Mouse (Mus musculus) left cerebral cortex, postnatal 4 days (tissue): Measurements from ENCODE around the gene Ppp1cc. TPM values are rescaled to one million over a fixed set of nuclear protein-coding genes. Genes with fewer than 3 reads are reported as not detected.
"Not testable (repeated sequence)": the region's sequence is repeated elsewhere in the genome, so short reads cannot be mapped to it uniquely, and the experiment has no call there.

ENCODE experiments used
- DNase-seq: peaks from one replicate; pipeline ENCODE4 v3.0.0-alpha.2; 2022
- intact Hi-C: fragments of 180-260 bp; cut with DNase I; formaldehyde crosslinking; loops from one replicate; pipeline ENCODE4 v1.15.1; 2025
- total RNA-seq, 2 experiments: library from RNA; stranded (reverse); gene quantifications; 2 replicates each; pipeline ENCODE4 v1.2.3; 2021

The Ppp1cc gene
- total RNA-seq, 2 experiments from 2014 or later, result 212 to 227 TPM

DNA sequence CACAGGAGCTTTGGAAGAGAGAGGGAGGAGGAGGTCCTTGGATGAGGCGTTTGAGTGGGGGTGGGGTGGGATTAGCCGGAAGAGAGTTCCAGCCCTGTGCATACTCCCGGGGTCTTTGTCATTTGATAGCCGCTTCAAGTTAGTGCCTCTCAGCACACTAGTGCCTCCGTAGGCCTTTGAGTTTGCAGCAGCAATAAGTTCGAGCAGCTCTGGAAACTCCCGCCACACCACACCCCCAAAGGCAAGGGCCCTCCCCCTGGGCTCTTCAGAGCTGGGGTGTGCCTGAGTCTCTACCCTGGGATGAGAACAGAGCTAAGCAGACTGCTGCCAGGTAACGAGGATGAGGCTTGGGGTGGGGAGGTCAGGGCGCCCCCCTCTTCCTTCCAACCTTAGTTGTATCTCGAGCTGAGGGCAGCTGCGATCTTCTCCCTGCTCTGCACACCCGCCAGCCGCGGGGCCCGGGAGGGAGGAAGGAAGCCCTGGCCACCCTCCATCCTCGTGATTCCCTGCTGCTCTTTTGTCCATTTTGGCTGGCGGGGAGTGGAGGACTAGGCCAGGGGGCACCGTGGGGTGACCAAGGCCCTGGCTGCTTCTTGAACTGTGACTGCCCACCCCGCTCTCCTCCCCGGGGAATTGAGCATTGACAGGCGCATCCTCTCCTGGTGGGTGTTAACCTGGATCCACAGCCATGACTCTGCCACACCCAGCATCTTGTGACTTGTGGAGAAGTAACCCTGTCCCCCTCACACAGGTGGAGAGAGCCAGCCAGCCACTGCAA, 51.7 kb downstream of the Ppp1cc start:
- intact Hi-C loops, result no loop called here
- DNase-seq, result peak; percentile 12

DNA sequence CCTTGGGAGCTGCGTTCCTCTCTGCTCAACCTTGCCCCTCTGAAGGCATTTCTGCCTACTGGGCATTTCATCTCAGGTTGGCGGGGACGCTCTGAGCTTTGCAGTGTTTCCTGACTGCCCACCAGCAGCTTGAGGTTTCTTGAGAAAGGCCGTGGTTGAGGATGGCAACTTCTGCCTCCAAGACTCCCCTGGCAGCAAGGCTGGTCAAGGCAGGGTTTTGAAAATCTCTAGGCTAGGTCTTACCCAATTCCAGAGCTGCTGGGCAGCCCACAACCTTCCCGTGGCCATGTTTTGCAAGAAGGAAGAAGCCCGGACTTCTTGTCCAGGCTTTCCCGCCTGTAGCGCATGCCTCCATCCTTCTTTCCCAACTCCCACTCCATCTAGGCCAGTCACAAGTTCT, 52.8 kb downstream of the Ppp1cc start:
- intact Hi-C loops, result no loop called here
- no peak for DNase-seq

DNA sequence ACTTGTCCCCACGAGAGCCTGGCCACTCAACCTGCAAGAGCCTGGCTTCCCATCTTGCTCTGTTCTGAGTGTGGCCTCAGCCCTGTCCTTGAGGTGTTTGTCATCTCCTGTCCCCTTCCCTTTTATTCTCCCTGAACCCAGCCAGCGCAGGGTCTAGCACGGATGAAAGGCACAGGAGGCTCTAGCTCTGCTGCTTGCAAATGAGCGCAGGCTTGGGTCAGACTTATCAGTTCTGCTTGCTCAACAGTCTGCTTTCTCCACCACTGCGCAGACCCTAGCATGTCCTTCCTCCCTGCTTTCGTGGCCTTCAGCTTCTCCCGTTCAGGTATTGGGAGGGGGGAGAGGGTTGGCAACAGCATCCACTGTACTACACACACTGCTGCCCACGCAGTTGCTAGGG, 54.0 kb downstream of the Ppp1cc start:
- intact Hi-C loops, result no loop called here
- DNase-seq, result no peak

DNA sequence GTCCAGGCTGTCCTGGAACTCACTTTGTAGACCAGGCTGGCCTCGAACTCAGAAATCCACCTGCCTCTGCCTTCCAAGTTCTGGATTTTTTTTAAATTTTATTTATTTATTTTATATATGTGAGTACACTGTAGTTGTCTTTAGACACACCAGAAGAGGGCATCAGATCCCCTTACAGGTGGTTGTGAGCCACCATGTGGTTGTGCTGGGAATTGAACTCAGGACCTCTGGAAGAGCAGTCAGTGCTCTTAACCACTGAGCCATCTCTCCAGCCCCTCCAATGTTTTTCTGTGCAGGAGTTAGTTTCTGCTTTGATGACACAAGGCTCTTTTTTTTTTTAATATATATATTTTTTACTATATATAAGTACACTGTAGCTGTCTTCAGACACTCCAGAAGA, 54.7 kb downstream of the Ppp1cc start:
- DNase-seq, intact Hi-C loops: not testable (repeated sequence)

DNA sequence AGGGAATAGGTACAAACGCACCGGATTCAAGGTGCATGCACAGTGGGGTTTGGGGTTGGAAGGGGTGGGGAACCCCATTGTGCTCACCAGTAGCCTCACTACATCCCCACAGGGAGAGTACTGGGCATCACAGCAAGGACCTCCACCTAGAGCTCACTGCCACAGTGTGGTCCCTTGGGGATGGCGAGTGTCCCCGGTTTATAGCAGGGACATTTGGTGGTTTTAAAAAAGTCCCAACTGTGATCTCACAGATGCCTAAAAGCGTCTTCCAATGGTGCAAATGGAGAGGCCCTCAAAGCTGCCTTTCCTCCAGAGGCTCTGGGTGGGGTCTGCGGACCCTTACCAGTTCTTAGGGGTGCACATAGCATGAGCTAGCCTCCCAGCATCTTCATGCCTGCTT, 55.8 kb downstream of the Ppp1cc start:
- no peak for DNase-seq
- intact Hi-C loops, result no loop called here

DNA sequence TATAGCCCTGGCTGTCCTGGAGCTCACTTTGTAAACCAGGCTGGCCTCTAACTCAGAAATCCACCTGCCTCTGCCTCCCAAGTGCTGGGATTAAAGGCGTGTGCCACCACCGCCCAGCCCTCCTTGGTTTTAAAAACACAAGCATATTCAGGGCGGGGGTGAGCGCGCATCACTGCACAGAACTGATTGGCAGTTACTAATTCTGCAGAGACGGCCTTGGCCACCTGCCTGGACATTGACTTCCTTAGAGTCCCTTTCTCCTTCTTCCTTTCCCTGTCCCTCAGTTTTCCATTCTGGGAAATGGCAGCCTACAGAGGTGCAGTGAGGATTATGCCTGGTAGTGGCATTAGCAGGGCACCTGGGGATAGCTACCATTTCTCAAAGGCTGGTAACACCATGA, 59.6 kb downstream of the Ppp1cc start:
- intact Hi-C loops, result no loop called here
- DNase-seq, result no peak

DNA sequence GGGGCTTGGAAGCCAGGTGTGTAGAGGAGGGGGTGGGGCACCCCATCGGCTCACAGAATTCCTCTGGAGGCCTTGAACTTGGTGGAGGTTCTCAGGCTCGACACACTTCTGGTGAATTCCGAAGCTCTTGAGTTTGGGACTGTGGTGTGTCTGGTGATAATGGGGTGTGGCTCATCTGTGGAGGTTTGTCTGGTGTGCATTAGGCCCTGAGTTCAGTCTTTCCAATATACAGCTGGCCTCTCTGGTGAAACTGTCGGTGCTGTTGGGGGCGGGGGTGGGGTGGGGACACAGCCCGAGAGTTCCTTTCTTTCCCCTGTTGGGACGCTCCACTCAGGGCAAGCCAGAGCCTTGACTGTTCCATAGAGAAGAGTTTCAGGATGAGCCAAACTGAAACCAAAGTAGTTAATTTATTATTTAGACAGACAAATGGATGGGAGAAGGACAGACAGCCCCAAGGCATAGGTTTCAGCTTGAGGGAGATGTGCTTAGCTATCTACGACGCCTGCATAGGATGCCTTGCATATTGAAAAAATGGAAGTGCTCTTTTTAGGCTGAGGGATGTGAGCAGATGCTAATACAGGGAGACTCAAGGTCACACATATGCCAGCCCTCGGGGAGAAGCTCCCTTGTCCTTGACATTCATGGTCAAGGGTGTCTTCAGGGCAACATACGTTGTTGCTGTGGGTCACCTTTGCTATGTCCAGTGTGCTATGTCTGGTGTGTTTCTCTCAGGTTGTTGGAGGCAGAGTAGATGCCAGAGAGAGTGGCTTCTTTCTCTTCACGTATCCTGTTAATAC, 60.2 kb downstream of the Ppp1cc start:
- no peak for DNase-seq
- intact Hi-C loops, result no loop called here

DNA sequence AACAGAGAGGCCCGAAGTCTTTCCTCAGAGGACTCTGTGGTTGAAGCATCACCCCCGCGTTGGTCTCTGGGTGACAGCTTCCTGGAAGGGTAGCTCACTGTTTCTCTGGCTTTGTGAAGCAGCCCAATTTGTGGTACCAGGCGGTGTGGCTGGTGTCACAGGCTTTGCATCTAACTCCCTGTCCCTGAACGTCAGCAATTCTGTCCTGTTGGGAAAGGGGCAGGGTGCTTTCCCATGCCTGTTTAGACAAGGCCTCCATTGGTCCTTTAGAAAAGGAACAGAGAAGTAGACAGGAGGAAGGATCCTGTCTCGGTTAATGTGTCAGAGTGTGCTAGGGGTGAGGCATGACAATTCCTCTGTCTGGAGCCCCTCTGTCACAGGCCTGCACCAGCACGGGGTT, 60.9 kb downstream of the Ppp1cc start:
- DNase-seq, result no peak
- intact Hi-C loops, result no loop called here

DNA sequence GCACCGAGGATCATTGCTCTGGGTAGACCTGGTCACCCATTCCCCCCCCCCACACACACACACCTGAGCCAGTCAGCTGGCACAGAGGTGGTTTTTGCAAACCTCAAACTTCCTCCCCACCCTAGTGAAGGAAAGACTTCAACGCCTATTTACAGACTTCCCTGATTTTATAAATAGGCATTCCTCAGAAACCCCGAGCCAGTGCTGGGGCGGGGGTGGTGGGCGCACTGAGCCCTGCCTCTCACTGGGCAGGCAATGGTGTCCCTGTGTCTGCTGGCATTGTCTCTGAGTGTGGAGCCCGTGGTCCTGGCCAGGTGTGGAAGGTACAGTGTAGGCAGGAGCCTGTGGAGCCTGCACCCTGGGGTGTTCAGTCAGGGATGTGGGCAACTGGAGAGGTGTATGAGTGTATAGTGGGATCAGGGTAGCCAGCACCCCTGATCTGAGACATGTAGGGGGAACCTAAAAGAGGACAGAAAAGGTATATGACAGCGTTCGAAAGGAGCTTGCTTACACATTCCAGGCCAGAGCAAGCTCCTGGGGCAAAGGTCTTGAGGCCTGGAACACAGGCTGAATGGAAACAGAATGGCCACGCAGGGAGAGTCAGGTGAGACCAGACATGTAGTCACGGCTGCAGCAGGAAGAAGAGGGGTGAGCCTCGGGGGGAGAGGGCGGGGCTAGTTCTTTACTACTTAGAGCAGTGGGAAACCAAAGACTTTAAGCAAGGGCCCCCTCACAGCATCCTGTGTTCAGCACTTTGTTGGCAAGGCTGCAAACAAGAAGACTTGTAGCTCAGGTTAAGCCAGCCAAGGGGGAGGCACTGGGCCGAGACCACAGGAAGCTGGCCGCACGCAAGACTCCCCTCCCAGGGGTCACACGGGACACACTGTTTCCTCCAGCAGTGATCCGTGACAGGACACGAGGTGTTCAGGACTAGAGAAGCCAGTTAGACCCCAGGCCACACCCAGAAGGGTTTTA, 61.9 kb downstream of the Ppp1cc start:
- intact Hi-C loops, result no loop called here
- DNase-seq, result no peak

DNA sequence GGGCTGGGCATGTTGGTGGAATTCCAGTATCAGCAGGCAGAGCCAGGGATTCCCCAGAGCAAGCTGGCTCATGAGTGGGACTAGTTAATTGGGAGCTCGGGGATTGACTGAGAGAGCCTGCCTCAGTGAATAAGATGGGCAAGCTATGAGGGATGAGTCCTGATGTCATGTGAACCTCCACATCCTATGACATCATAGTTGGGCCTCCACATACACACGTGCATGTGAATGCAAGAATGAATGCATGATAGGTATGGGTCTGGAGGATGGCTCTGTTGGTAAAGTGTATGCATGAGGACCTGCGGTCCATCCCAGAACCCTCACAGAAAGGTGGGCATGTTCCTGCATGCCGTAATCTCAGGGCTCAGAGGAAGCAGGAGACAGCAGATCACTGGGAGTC, 63.0 kb downstream of the Ppp1cc start:
- intact Hi-C loops, result no loop called here
- DNase-seq, result no peak

DNA sequence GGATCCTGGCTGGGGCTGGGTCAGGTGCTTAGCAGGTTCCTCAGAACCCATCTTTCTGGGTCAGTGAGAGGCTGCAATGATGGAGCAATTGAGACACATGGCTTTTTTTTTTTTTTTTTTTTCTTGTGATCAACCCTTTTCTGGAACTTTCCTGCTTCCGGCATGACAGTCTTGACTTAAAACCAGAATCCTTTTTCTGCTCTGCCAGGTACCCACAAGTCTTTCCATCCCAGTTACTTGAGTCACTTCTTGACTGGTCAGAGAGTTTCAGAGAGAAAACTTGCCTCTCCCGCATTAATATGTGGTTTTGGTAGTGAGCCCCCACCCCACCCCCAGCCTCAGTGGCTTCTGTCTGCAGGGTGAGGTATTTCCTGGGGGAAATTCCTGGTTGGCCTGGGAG, 66.2 kb downstream of the Ppp1cc start:
- intact Hi-C loops, result no loop called here

More for the DNA sequence above, 66.2 kb downstream of the Ppp1cc start:
- DNase-seq, result no peak

Other genes with a start within 250 kb of the Ppp1cc start
- 100 to 1,000 TPM; 182 to 239 TPM for gene Cux2, start 108.2 kb upstream of the Ppp1cc start, total RNA-seq
- not detected for gene Myl2, start 57.3 kb upstream of the Ppp1cc start, total RNA-seq
- 1 to 10 TPM in 1 of 2 experiments, not detected in 1; 1.2 TPM for gene Ccdc63, start 17.5 kb upstream of the Ppp1cc start, total RNA-seq
- 1 to 10 TPM in 1 of 2 experiments, under 1 TPM in 1; 0.84 to 1.2 TPM for gene Hvcn1, start 48.5 kb downstream of the Ppp1cc start, total RNA-seq
- gene Tctn1, start 106.2 kb downstream of the Ppp1cc start, total RNA-seq, result 10 to 100 TPM; 16.4 to 17.8 TPM
- gene Pptc7, start 126.1 kb downstream of the Ppp1cc start, total RNA-seq, result 10 to 100 TPM; 17.1 to 18.5 TPM
- gene Rad9b, start 196.0 kb downstream of the Ppp1cc start, total RNA-seq, result 1 to 10 TPM; 6.1 to 6.8 TPM
- gene Vps29, start 196.1 kb downstream of the Ppp1cc start, total RNA-seq, result 100 to 1,000 TPM; 202 to 208 TPM
- 10 to 100 TPM; 19.9 to 20.6 TPM for gene Gpn3, start 213.6 kb downstream of the Ppp1cc start, total RNA-seq
- gene Fam216a, start 214.1 kb downstream of the Ppp1cc start, total RNA-seq, result 10 to 100 TPM; 62.7 to 65.4 TPM
- 100 to 1,000 TPM; 258 to 271 TPM for gene Arpc3, start 233.6 kb downstream of the Ppp1cc start, total RNA-seq